9 mouse cellular contexts compared by ENCODE assay signal in genomic region chr16:44672422-44672819, GRCm38 (mm10). TPM values are rescaled to one million over a fixed set of nuclear protein-coding genes. Genes with fewer than 3 reads are reported as not detected.
DNase-seq lines count a peak whose midpoint lies in the region; ATAC-seq lines count a peak whose summit lies in the region.
"Had no signal": no experiment of that assay in that cellular context is flagged by ENCODE, and none has a peak within 500 bp of the region (broad histone marks: within the 10 kb centered on the region; RNA-seq: fewer than 3 reads in every experiment).

No protein-coding gene starts in this region.

- H3K9me3 ChIP-seq in heart, embryonic 14.5 days (ENCODE audit: control insufficient read depth, low read length): no peaks in the 10 kb centered on the region
- no peaks in the 10 kb centered on the region for H3K9me3 ChIP-seq in hindbrain, embryonic 12.5 days (replicated peaks)
- no peaks in the 10 kb centered on the region for H3K9me3 ChIP-seq in midbrain, embryonic 11.5 days (ENCODE audit: control insufficient read depth, low read length)

- intact Hi-C loops in heart, postnatal 25 days (cut with DNase I): no loop called here

- peak overlapping the region; percentile 17 to 28 for H3K4me3 ChIP-seq in heart, embryonic 14.5 days (ENCODE audit: control insufficient read depth in 1 of 2, insufficient read depth in 1 of 2, low read depth in 1 of 2, low read length in 2 of 2)
- no peak overlapping the region for H3K4me3 ChIP-seq in hindbrain, embryonic 12.5 days
- no peak overlapping the region for H3K4me3 ChIP-seq in midbrain, embryonic 11.5 days (ENCODE audit: low read depth, low read length)

- H3K27ac ChIP-seq in heart, embryonic 14.5 days (replicated peaks in 1 of 2; ENCODE audit: control insufficient read depth in 1 of 2, insufficient read depth in 1 of 2, low read depth in 2 of 2, low read length in 2 of 2): no peak overlapping the region
- H3K27ac ChIP-seq in hindbrain, embryonic 12.5 days: peak overlapping the region; percentile 78
- peak overlapping the region; percentile 52 for H3K27ac ChIP-seq in midbrain, embryonic 11.5 days (ENCODE audit: low read depth, low read length)

- H3K9ac ChIP-seq in heart, embryonic 14.5 days (ENCODE audit: low read length): peak overlapping the region; percentile 48; the same call in 1 of the 2 replicates
- H3K9ac ChIP-seq in hindbrain, embryonic 12.5 days: no peak overlapping the region
- H3K9ac ChIP-seq in midbrain, embryonic 11.5 days (ENCODE audit: low read length): no peak overlapping the region

- H3K4me2 ChIP-seq in heart, embryonic 14.5 days (ENCODE audit: low read length): peak overlapping the region; percentile 56
- H3K4me2 ChIP-seq in hindbrain, embryonic 12.5 days (replicated peaks): peak overlapping the region; percentile 42
- peak overlapping the region; percentile 21; the same call in 1 of the 2 replicates for H3K4me2 ChIP-seq in midbrain, embryonic 11.5 days

- H3K27me3 ChIP-seq in heart, embryonic 14.5 days (ENCODE audit: control insufficient read depth, insufficient read depth, low read length): no peaks in the 10 kb centered on the region
- no peaks in the 10 kb centered on the region for H3K27me3 ChIP-seq in hindbrain, embryonic 12.5 days
- no peaks in the 10 kb centered on the region for H3K27me3 ChIP-seq in midbrain, embryonic 11.5 days (ENCODE audit: control insufficient read depth, insufficient read depth, low read length)

- WGBS in heart, embryonic 14.5 days: 19% methylated on average over 14 of the region's 14 CpGs
- 3% methylated on average over 14 of the region's 14 CpGs for WGBS in hindbrain, embryonic 12.5 days
- WGBS in midbrain, embryonic 11.5 days: 3% methylated on average over 14 of the region's 14 CpGs

- H3K36me3 ChIP-seq in heart, embryonic 14.5 days (ENCODE audit: control insufficient read depth, insufficient read depth, low read length): no peaks in the 10 kb centered on the region
- H3K36me3 ChIP-seq in hindbrain, embryonic 12.5 days: no peaks in the 10 kb centered on the region
- H3K36me3 ChIP-seq in midbrain, embryonic 11.5 days (ENCODE audit: control insufficient read depth, insufficient read depth, low read length): no peaks in the 10 kb centered on the region

- H3K4me1 ChIP-seq in heart, embryonic 14.5 days (ENCODE audit: control insufficient read depth in 2 of 2, insufficient read depth in 2 of 2, low read length in 2 of 2): peaks cover 9 to 13% of the 10 kb centered on the region in 2 experiments; a peak in 3 of 4 replicates
- H3K4me1 ChIP-seq in hindbrain, embryonic 12.5 days: peaks cover 28% of the 10 kb centered on the region
- peaks cover 24% of the 10 kb centered on the region for H3K4me1 ChIP-seq in midbrain, embryonic 11.5 days (ENCODE audit: control insufficient read depth, insufficient read depth, low read length)

- no peak for DNase-seq in heart, postnatal 25 days (ENCODE audit: low spot score)
- peak; percentile 65 for DNase-seq in embryo, embryonic 10.5 days (ENCODE audit: low spot score)
- DNase-seq in midbrain, embryonic 11.5 days (ENCODE audit: low spot score, missing footprints): peak; percentile 94
- no peak for DNase-seq in cerebellum, adult 9-11 months
- DNase-seq in right cerebral cortex, postnatal 14 days: no peak
- no peak for DNase-seq in testis, postnatal 10 days (ENCODE audit: low spot score)
- DNase-seq: kidney, postnatal 14 days had no signal

- ATAC-seq in heart, embryonic 14.5 days (ENCODE audit: insufficient number of reproducible peaks, insufficient read depth, low FRiP score, low read depth): no peak
- peak; percentile 78 for ATAC-seq in hindbrain, embryonic 12.5 days (ENCODE audit: low FRiP score)
- ATAC-seq in midbrain, embryonic 11.5 days (ENCODE audit: low FRiP score): peak; percentile 83

RNA-seq across cellular contexts. Expression of gene Nepro, which starts 51.7 kb away (rescaled TPM):
- 5.3 and 6.0 TPM in 2 replicates for polyA plus RNA-seq in heart, embryonic 14.5 days (2014; fragmentation: Nextera tagmentation; extraction: Ambion mirVana)
- total RNA-seq in heart, postnatal 25 days (2021): 1 to 10 TPM; 3.5 to 4.2 TPM
- 9.4 and 9.9 TPM in 2 replicates for polyA plus RNA-seq in hindbrain, embryonic 12.5 days (2016; fragmentation: Nextera tagmentation; extraction: Ambion mirVana)
- polyA plus RNA-seq in midbrain, embryonic 11.5 days (2014; fragmentation: Nextera tagmentation; extraction: Ambion mirVana): 10.5 and 11.8 TPM in 2 replicates

Comparison
In these comparisons a context has a peak if more than half of its experiments do, and no peak if none do; other contexts are left out.
1. H3K27ac ChIP-seq: peak in hindbrain, embryonic 12.5 days (single experiment) and midbrain, embryonic 11.5 days (single experiment); none in heart, embryonic 14.5 days (0 of 2).
2. H3K4me3 ChIP-seq: peak in heart, embryonic 14.5 days (2 of 2); none in hindbrain, embryonic 12.5 days (single experiment) and midbrain, embryonic 11.5 days (single experiment).
3. DNase-seq: peak in embryo, embryonic 10.5 days (single experiment) and midbrain, embryonic 11.5 days (single experiment); none in heart, postnatal 25 days (single experiment), cerebellum, adult 9-11 months (single experiment), right cerebral cortex, postnatal 14 days (single experiment) and testis, postnatal 10 days (single experiment).
4. Peak in every context shown above with its lines, with median percentiles within 50 percentile points of each other: H3K4me2 ChIP-seq.